Mouse (Mus musculus): Measurements from ENCODE around the gene Gss. TPM values are rescaled to one million over a fixed set of nuclear protein-coding genes. Genes with fewer than 3 reads are reported as not detected.
A peak's percentile ranks its signal among the peaks of the same experiment; 100 is the strongest.

The Gss gene
- polyA plus RNA-seq, 1 experiment from 2014 or later: 15.8 TPM

- Histone ChIP-seq H3K4me1 (replicated peaks) (peaks cover 36% of the 10 kb centered on the region), H3K27me3 (peaks cover 82% of the 10 kb centered on the region), H3K27ac (replicated peaks) (no peak overlapping the region), H3K9me3 (no peaks in the 10 kb centered on the region), H3K9ac (0 out of 2 replicates have a peak overlapping the region, but pooled peaks have one; percentile 34), H3K4me3 (no peak overlapping the region), H3K4me2 (no peak overlapping the region), H3K36me3 (peaks cover 46% of the 10 kb centered on the region)
- WGBS: 23% methylated on average over 20 of the region's 20 CpGs
- no peak for ATAC-seq (ENCODE audit: low read depth)
Measured at GRCm38 (mm10) chr2:155630153-155630552, 37.5 kb upstream of the Gss start.

GRCm38 (mm10) chr2:155629231-155629661 is 36.6 kb upstream of the Gss start:
- no peak overlapping the region for H3K27ac ChIP-seq (replicated peaks)
- H3K4me1 ChIP-seq (replicated peaks): peaks cover 36% of the 10 kb centered on the region
- H3K9me3 ChIP-seq: no peaks in the 10 kb centered on the region
- peaks cover 37% of the 10 kb centered on the region for H3K36me3 ChIP-seq
- ATAC-seq (ENCODE audit: low read depth): peak; percentile 49; the same call in 1 of the 2 replicates
- peak overlapping the region; percentile 34 for H3K4me3 ChIP-seq
- H3K4me2 ChIP-seq: peak overlapping the region; percentile 66
- WGBS: under 1% methylated on average over 35 of the region's 35 CpGs
- peak overlapping the region; percentile 65 for H3K9ac ChIP-seq
- peaks cover 76% of the 10 kb centered on the region for H3K27me3 ChIP-seq

- no peak for ATAC-seq (ENCODE audit: low read depth)
- 78% methylated on average over 13 of the region's 13 CpGs for WGBS
- no peak overlapping the region for H3K4me3 ChIP-seq
- H3K4me2 ChIP-seq: no peak overlapping the region
- H3K27ac ChIP-seq (replicated peaks): no peak overlapping the region
- H3K4me1 ChIP-seq (replicated peaks): peaks cover 36% of the 10 kb centered on the region
- H3K9me3 ChIP-seq: no peaks in the 10 kb centered on the region
- H3K27me3 ChIP-seq: peaks cover 69% of the 10 kb centered on the region
- H3K36me3 ChIP-seq: peaks cover 29% of the 10 kb centered on the region
- no peak overlapping the region for H3K9ac ChIP-seq
Measured at GRCm38 (mm10) chr2:155628519-155628918, 35.9 kb upstream of the Gss start.

- Histone ChIP-seq H3K27ac (replicated peaks) (no peak overlapping the region), H3K4me1 (replicated peaks) (peaks cover 36% of the 10 kb centered on the region), H3K9ac (no peak overlapping the region), H3K36me3 (peaks cover 25% of the 10 kb centered on the region), H3K27me3 (peaks cover 65% of the 10 kb centered on the region), H3K4me2 (no peak overlapping the region), H3K9me3 (no peaks in the 10 kb centered on the region), H3K4me3 (no peak overlapping the region)
- WGBS: 78% methylated on average over 9 of the region's 9 CpGs
- no peak for ATAC-seq (ENCODE audit: low read depth)
Measured at GRCm38 (mm10) chr2:155628112-155628511, 35.5 kb upstream of the Gss start.

- H3K4me1 ChIP-seq (replicated peaks): peaks cover 36% of the 10 kb centered on the region
- peaks cover 17% of the 10 kb centered on the region for H3K36me3 ChIP-seq
- no peak overlapping the region for H3K4me2 ChIP-seq
- no peak for ATAC-seq (ENCODE audit: low read depth)
- WGBS: 51% methylated on average over 21 of the region's 21 CpGs
- no peak overlapping the region for H3K27ac ChIP-seq (replicated peaks)
- no peaks in the 10 kb centered on the region for H3K9me3 ChIP-seq
- no peak overlapping the region for H3K4me3 ChIP-seq
- no peak overlapping the region for H3K9ac ChIP-seq
- peaks cover 55% of the 10 kb centered on the region for H3K27me3 ChIP-seq
Measured at GRCm38 (mm10) chr2:155627030-155627738, 34.6 kb upstream of the Gss start.

GRCm38 (mm10) chr2:155626277-155626676 is 33.7 kb upstream of the Gss start:
- 42% methylated on average over 15 of the region's 15 CpGs for WGBS
- 0 out of 2 replicates have a peak, but pooled peaks have one; percentile 6 for ATAC-seq (ENCODE audit: low read depth)
- H3K9ac ChIP-seq: no peak overlapping the region
- peaks cover 36% of the 10 kb centered on the region for H3K4me1 ChIP-seq (replicated peaks)
- no peak overlapping the region for H3K4me2 ChIP-seq
- no peak overlapping the region for H3K4me3 ChIP-seq
- no peaks in the 10 kb centered on the region for H3K9me3 ChIP-seq
- H3K27ac ChIP-seq (replicated peaks): no peak overlapping the region
- peaks cover 46% of the 10 kb centered on the region for H3K27me3 ChIP-seq
- peaks cover 8% of the 10 kb centered on the region for H3K36me3 ChIP-seq

- Histone ChIP-seq H3K4me3 (no peak overlapping the region), H3K9ac (no peak overlapping the region), H3K4me1 (replicated peaks) (peaks cover 22% of the 10 kb centered on the region), H3K27ac (replicated peaks) (no peak overlapping the region), H3K9me3 (no peaks in the 10 kb centered on the region), H3K36me3 (no peaks in the 10 kb centered on the region), H3K4me2 (no peak overlapping the region), H3K27me3 (peaks cover 37% of the 10 kb centered on the region)
- 37% methylated on average over 10 of the region's 10 CpGs for WGBS
- ATAC-seq (ENCODE audit: low read depth): no peak
Measured at GRCm38 (mm10) chr2:155624730-155625129, 32.1 kb upstream of the Gss start.

GRCm38 (mm10) chr2:155623996-155624395 is 31.4 kb upstream of the Gss start:
- peaks cover 32% of the 10 kb centered on the region for H3K27me3 ChIP-seq
- H3K27ac ChIP-seq (replicated peaks): no peak overlapping the region
- ATAC-seq (ENCODE audit: low read depth): no peak
- H3K36me3 ChIP-seq: no peaks in the 10 kb centered on the region
- H3K9ac ChIP-seq: no peak overlapping the region
- 88% methylated on average over 6 of the region's 6 CpGs for WGBS
- H3K4me3 ChIP-seq: no peak overlapping the region
- no peaks in the 10 kb centered on the region for H3K9me3 ChIP-seq
- no peak overlapping the region for H3K4me2 ChIP-seq
- H3K4me1 ChIP-seq (replicated peaks): peaks cover 14% of the 10 kb centered on the region

GRCm38 (mm10) chr2:155622606-155623005 is 30.0 kb upstream of the Gss start:
- no peaks in the 10 kb centered on the region for H3K9me3 ChIP-seq
- no peaks in the 10 kb centered on the region for H3K36me3 ChIP-seq
- no peak overlapping the region for H3K9ac ChIP-seq
- H3K4me3 ChIP-seq: no peak overlapping the region
- ATAC-seq (ENCODE audit: low read depth): no peak
- H3K4me1 ChIP-seq (replicated peaks): peaks cover 10% of the 10 kb centered on the region
- 23% methylated on average over 11 of the region's 11 CpGs for WGBS
- H3K4me2 ChIP-seq: no peak overlapping the region
- H3K27ac ChIP-seq (replicated peaks): no peak overlapping the region
- H3K27me3 ChIP-seq: peaks cover 18% of the 10 kb centered on the region

GRCm38 (mm10) chr2:155619817-155620216 is 27.2 kb upstream of the Gss start:
- Histone ChIP-seq H3K27ac (replicated peaks) (no peak overlapping the region), H3K9ac (no peak overlapping the region), H3K36me3 (no peaks in the 10 kb centered on the region), H3K4me3 (no peak overlapping the region), H3K4me1 (replicated peaks) (no peaks in the 10 kb centered on the region), H3K27me3 (peaks cover 7% of the 10 kb centered on the region; the same call in 1 of the 2 replicates), H3K9me3 (no peaks in the 10 kb centered on the region), H3K4me2 (no peak overlapping the region)
- 0 out of 2 replicates have a peak, but pooled peaks have one; percentile 58 for ATAC-seq (ENCODE audit: low read depth)
- 16% methylated on average over 8 of the region's 8 CpGs for WGBS

GRCm38 (mm10) chr2:155616971-155617370 is 24.4 kb upstream of the Gss start:
- H3K4me2 ChIP-seq: no peak overlapping the region
- WGBS: 59% methylated on average over 6 of the region's 6 CpGs
- H3K4me1 ChIP-seq (replicated peaks): peaks cover 10% of the 10 kb centered on the region
- no peak for ATAC-seq (ENCODE audit: low read depth)
- H3K27me3 ChIP-seq: peaks cover 13% of the 10 kb centered on the region
- H3K9ac ChIP-seq: no peak overlapping the region
- H3K36me3 ChIP-seq: no peaks in the 10 kb centered on the region
- H3K4me3 ChIP-seq: no peak overlapping the region
- no peak overlapping the region for H3K27ac ChIP-seq (replicated peaks)
- no peaks in the 10 kb centered on the region for H3K9me3 ChIP-seq

- Histone ChIP-seq H3K4me1 (replicated peaks) (peaks cover 10% of the 10 kb centered on the region), H3K36me3 (no peaks in the 10 kb centered on the region), H3K4me3 (no peak overlapping the region), H3K27ac (replicated peaks) (no peak overlapping the region), H3K9me3 (no peaks in the 10 kb centered on the region), H3K9ac (no peak overlapping the region), H3K27me3 (peaks cover 6% of the 10 kb centered on the region; the same call in 1 of the 2 replicates), H3K4me2 (peak overlapping the region; percentile 50)
- 76% methylated on average over 8 of the region's 8 CpGs for WGBS
- ATAC-seq (ENCODE audit: low read depth): no peak
Measured at GRCm38 (mm10) chr2:155613953-155614352, 21.3 kb upstream of the Gss start.
